Mouse (Mus musculus) embryo, embryonic 9.5 days (tissue): ENCODE measurements around the gene Pgghg.

Experiments used
- DNase-seq: peaks from one replicate; pipeline ENCODE4 v3.0.0-alpha.2; 2017; ENCODE audit errors: extremely low spot score

Pgghg gene

DNA sequence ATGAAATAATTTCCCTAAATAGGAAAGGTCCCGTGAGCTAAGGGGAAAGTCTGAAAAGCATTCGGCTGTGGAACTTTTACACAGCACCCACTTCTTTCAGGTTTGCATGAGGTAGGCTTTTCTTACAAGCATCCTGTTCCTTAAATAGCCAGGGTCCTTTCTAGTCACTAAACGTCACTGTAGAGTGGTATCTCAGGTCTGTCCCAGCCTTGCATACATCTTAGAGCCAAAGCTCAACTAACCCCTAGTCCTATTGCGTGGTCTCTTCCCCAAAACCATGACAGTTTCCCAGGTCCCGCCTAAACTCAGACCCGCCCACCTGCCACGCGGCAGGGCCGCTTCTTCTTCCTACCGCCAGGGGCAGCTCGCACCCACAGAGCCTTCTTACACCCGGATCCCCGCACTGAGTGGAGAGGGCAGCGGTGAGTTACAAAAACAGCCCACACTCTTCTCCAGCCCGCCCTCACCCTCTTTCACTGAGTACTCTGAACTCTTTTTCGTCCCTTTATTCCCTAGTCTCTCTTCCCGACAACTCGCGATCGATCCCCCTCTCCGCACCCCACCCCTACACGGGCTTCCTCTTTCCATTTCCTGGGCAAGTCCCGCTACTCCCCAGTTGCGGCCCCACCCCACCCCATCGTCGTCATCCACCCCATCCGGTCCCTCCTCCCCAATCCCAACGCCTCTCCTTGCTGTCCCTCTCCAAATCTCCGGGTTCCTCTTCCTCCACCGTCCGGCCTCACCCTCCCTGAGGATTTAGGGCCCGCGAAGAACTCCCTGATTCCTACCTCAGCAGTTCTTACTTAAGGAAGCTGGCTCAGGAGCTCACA lies at the start of gene Pgghg:
Gene Pgghg (plus strand): TSS at position 170 of the 830 bp plus-strand sequence.
- DNase-seq, result peak; percentile 90

DNA sequence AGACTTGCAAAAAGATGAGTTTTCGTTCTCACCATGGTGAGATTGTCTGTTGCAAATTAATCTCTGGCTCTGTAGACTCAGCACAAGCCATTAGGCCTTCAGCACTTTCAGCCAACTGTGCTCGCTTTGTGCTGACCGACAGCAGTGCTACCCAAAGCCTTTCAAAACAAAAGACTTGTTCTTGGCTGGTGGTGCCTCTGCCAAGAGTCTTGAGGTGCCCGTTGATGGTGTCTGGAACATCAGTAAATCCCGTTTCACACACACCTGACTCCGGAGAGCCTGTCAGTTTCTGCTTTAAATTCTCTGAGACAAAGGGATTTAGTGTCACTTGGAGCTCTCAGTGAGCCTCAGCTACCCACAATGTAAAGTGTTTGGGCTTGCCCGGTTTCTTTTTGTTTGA lies 47.2 kb upstream of the Pgghg start:
- no peak for DNase-seq

DNA sequence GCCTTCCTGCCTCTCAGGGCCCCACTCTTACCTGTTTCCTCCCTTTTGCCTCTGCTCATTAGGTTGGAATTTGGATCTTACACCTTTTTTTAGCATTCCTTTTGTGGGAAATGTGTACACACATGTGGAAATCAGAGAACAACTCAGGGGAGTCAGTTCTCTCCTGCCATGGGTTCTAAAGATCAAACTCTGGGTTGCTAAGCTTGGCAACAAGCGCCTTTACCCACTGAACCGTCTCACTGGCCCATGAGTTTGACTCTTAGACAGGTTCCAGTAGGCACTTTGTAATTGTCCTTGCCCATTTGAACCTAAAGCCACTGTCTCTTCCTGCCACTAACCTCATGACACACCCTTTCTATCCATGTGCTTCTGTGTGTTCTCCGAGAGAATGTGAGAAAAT lies 46.6 kb upstream of the Pgghg start:
- DNase-seq, result no peak

DNA sequence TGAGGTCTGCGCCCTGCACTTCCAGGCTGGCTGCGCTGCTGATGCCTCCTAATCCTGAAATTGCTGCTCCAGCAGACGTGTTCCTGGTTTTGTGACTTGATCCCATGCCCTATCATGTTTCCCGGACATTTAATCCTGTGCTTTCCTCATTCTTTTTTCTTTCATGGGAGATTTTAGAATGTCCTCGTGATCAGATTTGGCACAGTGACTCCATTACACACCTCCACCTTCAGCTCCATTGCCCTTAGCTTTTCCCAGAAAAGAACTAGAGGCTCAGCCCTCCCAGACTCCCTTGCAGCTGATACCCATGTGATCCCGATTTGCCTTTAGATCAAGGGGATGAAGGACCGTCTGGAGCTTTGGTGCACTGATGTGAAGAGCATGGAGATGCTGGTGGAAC lies 43.3 kb upstream of the Pgghg start:
- DNase-seq, result no peak

DNA sequence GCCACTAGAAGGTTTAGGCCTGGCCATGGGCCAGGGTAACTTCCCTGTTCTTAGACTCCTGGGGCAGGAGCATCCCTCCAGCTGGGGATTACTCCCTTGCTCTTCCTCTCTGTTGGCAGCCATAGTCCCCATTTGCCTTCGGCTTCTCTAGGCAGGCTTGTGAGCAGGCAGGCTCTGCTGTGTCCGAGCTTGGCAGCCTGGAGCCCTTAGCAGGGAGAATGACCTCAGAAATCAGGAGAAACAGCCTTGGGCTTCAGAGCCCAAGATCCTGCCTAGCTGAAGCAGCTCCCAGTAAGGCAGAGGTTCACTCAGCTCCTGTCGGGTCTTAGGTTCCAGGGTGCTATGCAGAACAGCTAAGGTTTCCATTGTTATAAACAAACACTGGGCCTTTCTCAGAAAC lies 42.1 kb upstream of the Pgghg start:
- DNase-seq, result no peak

DNA sequence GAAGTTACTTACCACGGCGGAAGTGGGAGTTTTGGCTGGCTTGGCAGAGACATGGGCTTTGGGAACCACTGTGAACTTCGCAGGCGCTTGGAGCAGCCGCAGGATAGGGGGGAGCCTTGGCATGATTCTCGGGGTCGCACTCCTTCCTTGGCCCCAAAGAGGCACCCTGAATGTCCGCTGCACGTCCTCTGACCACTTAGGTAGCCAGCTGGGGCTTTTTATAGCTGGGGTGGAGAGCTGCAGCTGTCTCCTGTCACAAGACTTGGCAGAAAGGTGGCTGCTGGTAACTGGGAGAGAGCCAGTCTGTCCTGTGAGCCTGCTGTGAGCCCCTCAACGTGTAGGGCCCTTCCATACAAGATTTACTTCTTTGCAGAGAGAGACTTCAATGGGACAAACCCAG lies 41.0 kb upstream of the Pgghg start, which contains the start of gene Cox8b:
Gene Cox8b (minus strand): TSS at position 227 of the 400 bp plus-strand sequence.
- DNase-seq, result no peak

DNA sequence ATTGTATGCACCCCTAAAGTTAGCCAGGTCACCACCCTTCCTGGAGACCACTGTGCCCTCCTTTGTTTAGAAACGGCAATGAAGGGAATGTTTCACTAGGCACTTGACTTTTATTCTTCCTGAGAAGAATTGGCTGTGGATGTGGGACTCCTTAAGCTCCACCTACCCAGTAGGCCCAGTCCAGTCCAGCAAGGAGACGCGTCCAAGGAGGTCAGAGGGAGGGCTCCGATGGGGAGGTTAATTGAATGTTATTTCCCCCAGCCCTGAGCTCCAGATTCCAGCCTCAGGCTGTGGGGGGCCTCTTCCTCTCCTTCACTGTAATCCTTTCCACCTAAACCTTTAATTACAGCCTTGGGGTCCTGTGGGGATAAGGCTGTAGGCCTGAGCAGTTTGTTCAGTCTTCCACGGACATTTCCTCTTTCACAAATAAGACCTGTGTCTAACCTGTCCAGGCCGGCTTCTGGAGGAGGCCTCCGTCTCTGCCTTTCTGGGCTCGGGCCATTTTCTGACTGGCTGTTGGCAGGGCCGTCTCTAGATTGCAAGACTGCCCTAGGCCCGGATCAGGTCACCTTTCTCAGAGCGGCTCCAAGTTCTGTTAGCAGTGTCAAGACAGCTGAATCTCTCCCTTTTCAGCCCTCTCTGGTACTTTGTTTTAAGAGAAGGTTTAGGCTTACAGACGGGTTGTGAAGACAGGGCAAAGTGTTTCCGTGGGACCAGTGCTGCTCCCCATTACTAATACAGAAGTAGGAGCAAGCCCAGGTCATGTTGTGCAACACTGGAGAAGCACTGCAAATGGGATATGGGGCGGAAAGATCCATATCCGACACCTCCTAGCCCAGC lies 38.9 kb upstream of the Pgghg start:
- DNase-seq, result no peak

DNA sequence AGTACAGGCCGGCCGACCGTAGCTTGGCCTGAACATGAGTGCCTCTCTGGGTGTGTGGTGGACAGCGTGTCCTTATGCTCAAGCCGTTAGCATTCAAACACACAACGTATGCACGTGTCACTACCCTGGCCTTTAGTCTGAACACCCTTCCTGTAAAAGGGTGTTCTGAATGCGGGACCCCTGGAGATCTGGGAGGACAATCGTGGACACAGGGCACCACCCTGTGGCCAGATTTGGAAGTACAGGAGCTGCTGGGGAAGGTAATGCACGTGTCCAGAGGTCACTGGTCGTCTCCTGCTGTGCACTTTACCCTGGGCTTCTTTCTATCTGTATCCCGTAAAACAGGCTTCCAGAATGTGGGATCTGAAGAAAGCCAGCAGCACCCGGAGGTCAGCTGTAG lies 38.0 kb upstream of the Pgghg start:
- peak; percentile 85 for DNase-seq

DNA sequence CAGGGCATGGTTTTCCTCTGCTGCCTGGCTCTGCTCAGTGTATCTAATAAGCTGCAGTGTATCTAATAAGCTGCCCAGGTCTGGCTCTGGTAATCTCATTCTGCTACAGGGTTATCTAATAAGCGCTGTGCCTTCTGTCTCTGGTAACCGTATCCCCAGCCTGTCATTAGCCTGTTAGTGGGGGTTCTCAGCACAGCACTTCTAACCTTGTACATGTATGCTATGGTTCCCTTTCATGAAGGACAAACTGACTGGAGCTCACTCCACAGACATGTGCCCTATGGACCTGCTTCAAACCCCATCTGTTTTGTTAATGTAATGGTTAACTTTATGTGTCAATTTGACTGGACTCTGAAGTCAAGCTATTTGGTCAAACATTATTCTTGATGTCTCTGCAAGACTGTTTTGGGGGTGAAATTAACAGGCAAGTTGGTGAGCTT lies 35.5 kb upstream of the Pgghg start:
- no peak for DNase-seq

DNA sequence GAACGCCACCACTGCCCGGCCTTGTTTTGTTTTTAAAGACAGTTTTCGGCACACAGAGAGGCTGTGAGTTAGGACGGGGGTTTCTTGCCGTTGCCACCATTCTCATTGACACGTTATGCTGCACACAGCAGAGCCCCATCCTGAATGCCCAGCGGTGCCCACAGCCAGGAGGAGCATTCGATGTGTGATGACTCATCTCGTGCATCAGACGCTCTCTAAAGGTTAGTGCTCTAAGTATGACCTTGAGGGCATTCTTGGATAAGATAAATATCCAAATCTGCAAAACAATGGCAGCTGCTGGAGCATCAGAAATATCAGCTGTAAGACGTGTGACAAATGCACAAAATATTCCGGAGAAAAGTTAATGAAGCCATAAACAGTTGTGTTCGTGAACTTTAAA lies 34.1 kb upstream of the Pgghg start:
- DNase-seq, result no peak

DNA sequence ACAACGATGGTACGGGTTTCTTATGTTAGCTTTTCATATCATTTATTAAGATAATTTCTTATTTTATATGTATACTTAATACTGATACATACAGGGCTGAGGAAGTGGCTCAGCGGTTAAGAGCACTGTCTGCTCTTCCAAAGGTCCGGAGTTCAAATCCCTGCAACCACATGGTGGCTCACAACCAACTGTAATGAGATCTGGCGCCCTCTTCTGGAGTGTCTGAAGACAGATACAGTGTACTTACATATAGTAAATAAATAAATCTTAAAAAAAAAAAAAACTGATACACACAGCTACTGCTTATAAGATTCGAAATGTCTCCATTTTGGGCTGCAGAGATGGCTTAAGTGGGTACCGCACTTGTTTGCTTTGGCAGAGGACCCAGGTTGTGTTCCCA lies 33.5 kb upstream of the Pgghg start:
- DNase-seq, result no peak

DNA sequence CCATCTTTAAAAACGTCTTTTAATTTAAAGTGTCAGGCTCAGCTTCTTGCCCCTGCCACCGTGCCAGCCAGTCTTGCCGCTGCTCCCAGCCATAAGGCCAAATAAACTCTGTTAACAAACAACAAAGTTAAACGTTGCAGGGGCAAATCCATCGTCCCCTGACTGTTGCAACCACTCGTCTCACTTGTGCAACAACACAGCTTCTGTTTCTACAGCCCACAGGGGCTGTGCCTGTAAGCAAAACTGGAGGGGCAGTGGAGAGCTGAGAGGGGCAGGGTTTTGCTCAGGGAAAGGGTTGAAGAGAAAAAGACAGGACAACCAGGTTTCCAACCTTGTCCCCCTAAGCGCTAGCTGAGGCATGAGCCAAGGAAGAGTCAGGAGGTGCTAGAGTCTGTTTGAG lies 33.0 kb upstream of the Pgghg start:
- no peak for DNase-seq

DNA sequence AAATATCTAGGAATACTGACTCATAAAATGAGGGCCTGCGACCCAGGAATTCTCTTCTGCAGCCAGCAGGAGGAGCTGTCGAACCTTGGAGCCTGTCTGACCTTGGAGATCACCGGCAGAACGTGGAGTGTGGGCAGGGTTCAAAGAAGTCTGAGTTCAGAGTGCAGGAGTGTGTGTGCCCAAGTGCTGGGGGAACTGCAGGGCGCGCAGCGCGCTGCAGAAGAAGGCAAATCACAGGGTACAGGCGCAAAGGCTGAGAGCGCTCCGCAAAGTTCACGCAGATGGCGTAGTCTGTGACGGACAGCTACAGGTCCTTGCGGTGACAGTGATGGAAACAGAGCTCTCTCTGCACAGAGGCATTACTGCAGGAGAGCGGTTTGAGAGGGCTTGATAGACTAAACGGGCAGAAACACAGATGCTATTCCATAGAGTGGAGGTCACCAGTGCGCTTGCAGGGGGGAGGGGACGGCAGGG lies 32.5 kb upstream of the Pgghg start:
- DNase-seq, result peak; percentile 85

DNA sequence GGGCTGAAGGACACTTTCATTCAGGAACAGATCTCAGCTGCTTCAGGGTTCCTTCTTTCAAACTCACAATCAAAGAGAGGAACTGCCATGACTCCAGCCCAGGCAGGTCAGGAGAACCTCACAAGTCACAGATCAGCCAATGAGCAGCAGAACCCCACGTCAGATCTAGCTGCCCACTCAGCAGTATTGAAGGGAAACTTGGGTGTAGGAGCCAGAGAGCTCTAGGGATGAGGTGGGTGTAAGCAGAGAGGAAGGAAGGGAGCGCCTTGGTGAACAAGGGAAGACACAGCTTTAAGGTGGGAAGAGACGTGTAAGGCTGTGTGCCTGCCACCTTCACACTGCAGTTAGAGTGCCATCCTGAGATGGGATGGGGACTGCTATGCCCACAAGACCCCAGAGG lies 28.9 kb upstream of the Pgghg start:
- DNase-seq, result no peak

DNA sequence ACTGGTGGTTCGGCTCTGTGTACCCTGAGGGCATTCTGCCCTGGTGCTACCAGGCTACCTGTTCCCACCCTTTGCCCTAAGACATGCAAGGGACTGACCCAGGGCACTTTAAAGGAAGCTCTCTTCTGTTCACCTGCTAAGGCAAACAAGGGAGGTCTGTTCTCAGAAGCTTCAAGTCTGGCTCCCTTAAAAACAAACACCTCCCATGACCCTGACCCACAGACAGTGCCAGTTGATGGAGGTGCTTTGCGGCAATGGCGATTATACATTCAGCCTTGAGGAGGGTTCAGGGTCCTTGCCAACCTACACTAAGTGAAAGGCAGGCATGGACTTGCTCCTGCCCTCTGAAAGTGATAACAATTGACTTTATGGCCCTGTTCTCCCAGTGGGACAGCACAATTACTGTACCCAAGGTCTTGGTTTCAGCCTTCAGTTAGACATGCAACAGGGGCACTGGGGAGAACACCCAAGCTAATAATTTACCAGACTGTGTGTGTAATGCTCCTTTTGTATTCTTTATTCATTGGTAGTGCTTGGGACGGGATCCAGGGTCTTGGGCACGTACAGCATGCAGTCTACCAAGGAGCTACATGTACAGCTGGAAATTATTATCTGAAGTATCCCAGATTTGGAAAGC lies 28.2 kb upstream of the Pgghg start:
- no peak for DNase-seq

DNA sequence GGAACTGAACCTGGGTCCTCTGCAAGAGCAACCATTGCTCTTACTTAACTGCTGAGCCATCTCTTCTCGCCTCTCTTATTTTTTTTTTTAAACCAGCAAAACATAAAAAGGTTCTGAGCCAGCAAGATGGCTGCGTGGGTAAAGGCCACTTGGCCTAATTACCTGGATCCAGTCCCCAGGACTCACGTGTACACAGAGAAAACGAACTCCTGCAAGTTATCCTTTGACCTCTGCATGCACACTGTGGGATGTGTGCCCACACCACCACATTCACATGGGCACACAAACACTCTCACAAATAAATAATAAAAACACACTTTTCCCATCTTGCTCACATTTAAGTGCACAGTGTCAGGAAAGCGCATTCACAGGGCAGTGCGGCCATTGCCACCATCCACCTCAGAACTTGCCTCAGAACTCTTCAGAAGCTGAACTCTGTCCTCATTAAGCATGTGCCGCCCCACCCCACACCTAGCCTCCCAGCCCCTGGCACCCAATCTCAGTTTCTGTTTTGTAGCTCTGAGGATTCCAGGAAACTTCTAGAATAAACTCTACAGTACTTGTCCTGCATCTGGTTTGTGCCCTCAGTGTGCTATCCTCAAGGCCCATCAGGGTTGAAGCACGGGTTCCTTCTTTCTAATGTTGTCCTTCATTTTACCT lies 27.0 kb upstream of the Pgghg start:
- no peak for DNase-seq

DNA sequence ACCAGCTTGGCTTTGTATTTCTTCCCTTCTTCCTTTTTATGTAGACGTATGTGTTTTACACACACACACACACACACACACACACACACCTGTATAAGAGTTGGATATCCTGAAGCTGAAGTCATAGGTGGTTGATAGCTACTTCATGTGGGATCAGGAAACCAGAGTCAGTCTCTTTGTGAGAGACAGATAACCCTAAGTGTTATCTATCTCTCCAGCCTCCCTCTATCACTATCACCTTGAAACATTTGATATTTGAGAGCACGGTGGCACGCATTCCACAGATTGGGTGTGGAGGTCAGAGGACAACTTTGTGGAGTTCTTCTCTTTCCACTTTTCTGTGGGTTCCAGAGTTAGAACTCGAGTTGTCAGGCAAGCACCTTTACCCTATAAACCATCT lies 21.3 kb upstream of the Pgghg start:
- no peak for DNase-seq

DNA sequence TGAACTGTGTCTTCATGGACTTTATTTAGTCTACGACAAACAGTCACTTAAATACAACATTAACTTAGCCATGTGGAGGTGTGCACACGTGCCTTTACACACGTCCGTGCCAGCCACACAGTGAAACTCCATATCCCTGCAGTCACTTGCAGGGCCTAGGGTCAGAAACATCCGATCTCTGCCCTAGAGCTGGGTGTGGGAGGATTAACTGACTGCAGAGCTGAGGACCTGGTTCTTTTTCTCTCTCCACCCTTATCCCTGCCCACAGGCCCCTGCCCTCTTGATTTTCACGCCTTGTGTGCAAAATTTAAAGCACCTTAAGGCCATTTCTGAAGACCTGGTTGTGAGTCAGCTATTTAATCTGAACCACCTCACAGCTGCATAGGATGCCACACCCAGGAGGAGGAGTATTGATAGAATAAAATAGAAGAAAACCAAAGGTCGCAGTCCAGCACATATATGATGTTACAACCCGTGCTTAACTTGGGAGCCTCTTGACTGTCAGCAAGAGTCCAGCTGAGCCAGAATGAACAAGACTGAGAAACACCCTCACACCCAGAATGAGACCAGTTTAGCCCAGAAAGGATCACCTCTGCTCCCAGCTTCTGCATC lies 20.7 kb upstream of the Pgghg start, which contains the start of gene Nlrp6:
Gene Nlrp6 (plus strand): TSS at position 485 of the 612 bp plus-strand sequence.
- DNase-seq, result no peak

DNA sequence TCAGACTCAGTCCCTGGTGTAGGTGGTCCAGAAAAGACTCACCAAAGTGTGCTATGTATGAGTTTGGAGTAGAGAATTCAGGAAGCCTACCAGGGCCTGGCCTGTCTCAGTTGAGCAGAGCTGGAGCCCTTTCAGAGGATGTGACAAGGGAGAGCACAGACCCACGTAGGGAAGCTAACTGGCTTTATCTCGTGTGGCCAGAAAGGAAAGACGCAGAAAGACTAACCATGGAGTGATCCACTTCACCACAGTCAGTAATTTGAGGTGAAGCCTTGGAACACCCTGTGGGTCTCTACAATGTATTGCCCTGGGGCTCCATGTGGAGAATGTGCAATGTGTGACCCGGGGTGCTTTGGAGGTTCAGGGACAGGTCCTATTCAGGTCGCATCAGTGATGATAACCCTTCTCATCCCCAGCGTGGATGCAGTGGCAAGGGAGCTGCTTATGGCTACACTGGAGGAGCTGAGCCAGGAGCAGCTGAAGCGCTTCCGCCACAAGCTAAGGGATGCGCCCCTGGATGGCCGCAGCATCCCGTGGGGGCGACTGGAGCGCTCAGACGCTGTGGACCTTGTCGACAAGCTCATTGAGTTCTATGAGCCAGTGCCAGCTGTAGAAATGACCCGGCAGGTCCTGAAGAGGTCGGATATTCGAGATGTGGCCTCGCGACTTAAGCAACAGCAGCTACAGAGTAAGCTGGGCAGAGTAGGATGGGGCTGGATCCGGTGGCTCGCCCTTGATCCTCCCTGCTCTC lies 19.8 kb upstream of the Pgghg start:
- no peak for DNase-seq

DNA sequence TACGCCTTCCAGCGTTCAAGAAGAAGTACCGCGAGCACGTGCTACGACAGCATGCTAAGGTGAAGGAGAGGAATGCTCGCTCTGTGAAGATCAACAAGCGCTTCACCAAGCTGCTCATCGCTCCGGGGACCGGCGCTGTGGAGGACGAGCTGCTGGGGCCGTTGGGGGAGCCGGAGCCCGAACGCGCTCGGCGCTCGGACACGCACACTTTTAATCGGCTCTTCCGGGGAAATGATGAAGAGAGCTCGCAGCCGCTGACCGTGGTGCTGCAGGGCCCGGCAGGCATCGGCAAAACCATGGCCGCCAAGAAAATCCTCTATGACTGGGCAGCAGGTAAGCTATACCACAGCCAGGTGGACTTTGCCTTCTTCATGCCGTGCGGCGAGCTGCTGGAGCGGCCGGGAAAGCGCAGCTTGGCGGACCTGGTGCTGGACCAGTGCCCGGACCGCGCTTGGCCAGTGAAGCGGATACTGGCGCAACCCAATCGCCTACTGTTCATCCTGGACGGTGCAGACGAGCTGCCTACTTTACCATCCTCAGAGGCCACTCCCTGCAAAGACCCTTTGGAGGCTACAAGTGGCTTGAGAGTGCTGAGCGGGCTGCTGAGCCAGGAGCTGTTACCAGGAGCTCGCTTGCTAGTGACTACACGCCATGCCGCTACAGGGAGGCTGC lies 18.7 kb upstream of the Pgghg start:
- DNase-seq, result peak; percentile 42
